19 mouse cellular contexts compared by ENCODE assay signal in genomic region chr16:55631048-55631447, GRCm38 (mm10).
DNase-seq lines count a peak whose midpoint lies in the region; ATAC-seq lines count a peak whose summit lies in the region.
"Had no signal": no experiment of that assay in that cellular context is flagged by ENCODE, and none has a peak within 500 bp of the region (broad histone marks: within the 10 kb centered on the region; RNA-seq: fewer than 3 reads in every experiment).

No protein-coding gene starts in this region.

- 89% methylated on average over 2 of the region's 2 CpGs for WGBS in embryonic facial prominence, embryonic 10.5 days

- no peaks in the 10 kb centered on the region for H3K36me3 ChIP-seq in embryonic facial prominence, embryonic 10.5 days (replicated peaks)
- H3K36me3 ChIP-seq: embryonic facial prominence, embryonic 12.5 days; forebrain, embryonic 12.5 days; heart, embryonic 15.5 days; hindbrain, embryonic 13.5 days had no signal

- DNase-seq in 416B (ENCODE audit: low read depth) = peak; percentile 69
- peak; percentile 3 for DNase-seq in T-cell, adult 2 months (ENCODE audit: low spot score)
- no peak for DNase-seq in embryonic facial prominence, embryonic 10.5 days (ENCODE audit: low spot score)
- DNase-seq in lung, postnatal 10 days = no peak
- DNase-seq in layer of hippocampus, adult 9-11 months = no peak
- DNase-seq: adrenal gland, postnatal 10 days; cerebellum, adult 11-12 months; cerebellum, adult 9-11 months; cerebellum, postnatal 36 days; gastrocnemius, postnatal 10 days; heart, adult 2 months; heart, postnatal 14 days had no signal

- H3K9me3 ChIP-seq in embryonic facial prominence, embryonic 10.5 days = no peaks in the 10 kb centered on the region
- H3K9me3 ChIP-seq: heart, embryonic 15.5 days had no signal

- H3K27ac ChIP-seq in embryonic facial prominence, embryonic 10.5 days (replicated peaks) = no peak overlapping the region
- H3K27ac ChIP-seq: embryonic facial prominence, embryonic 12.5 days; forebrain, embryonic 12.5 days; heart, adult 2 months; heart, embryonic 15.5 days; hindbrain, embryonic 13.5 days; hindbrain, postnatal 0 days had no signal

- peak; percentile 34; the same call in 1 of the 2 replicates for ATAC-seq in megakaryocyte progenitor cell, adult 5-6 weeks (replicated peaks; ENCODE audit: poor library complexity)
- ATAC-seq: forebrain, embryonic 16.5 days; hindbrain, postnatal 0 days had no signal

- H3K4me3 ChIP-seq in embryonic facial prominence, embryonic 10.5 days = no peak overlapping the region
- H3K4me3 ChIP-seq: embryonic facial prominence, embryonic 12.5 days; forebrain, embryonic 12.5 days; heart, adult 2 months; heart, embryonic 15.5 days; hindbrain, embryonic 13.5 days had no signal

- no peaks in the 10 kb centered on the region for H3K4me1 ChIP-seq in embryonic facial prominence, embryonic 10.5 days
- H3K4me1 ChIP-seq: embryonic facial prominence, embryonic 12.5 days; forebrain, embryonic 12.5 days; heart, embryonic 15.5 days; hindbrain, embryonic 13.5 days had no signal

- H3K27me3 ChIP-seq in embryonic facial prominence, embryonic 10.5 days (replicated peaks; ENCODE audit: low read depth, poor library complexity, severe bottlenecking) = no peaks in the 10 kb centered on the region
- H3K27me3 ChIP-seq: embryonic facial prominence, embryonic 12.5 days; forebrain, embryonic 12.5 days; heart, embryonic 15.5 days; hindbrain, embryonic 13.5 days had no signal

Comparison
In these comparisons a context has a peak if more than half of its experiments do, and no peak if none do; other contexts are left out.
1. DNase-seq: peak in 416B (single experiment) and T-cell, adult 2 months (single experiment); none in embryonic facial prominence, embryonic 10.5 days (single experiment), lung, postnatal 10 days (single experiment) and layer of hippocampus, adult 9-11 months (single experiment).